Mouse (Mus musculus) C2C12 (cell line): ENCODE measurements around the gene Tubgcp3.

ENCODE experiments used
- CTCF ChIP-seq: IDR thresholded peaks from one replicate; pipeline ENCODE4 v1.5.1; 2011; ENCODE audit not compliant: control insufficient read depth, insufficient read depth, insufficient read length
- MAX ChIP-seq: IDR thresholded peaks from one replicate; pipeline ENCODE4 v1.6.1; 2011; ENCODE audit warnings: mild to moderate bottlenecking, control low read depth

DNA sequence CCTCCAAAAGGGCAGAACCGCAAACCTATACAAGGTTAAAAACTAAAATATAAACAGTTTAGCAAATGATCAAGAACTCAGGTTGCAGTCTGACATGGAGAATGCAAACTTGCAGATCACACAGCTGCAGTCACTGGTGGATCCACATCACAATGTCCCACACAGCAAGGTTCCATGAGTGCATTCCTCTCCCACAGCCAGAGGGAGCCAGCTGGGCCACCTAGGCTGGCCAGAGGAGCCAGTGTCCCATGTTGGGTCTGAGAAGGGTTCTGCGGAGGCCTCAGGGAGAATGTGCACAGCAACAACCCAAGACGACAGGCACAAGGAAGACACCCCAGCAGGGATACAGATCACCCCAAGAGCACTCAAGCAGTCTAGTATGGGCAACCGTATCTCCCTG lies 20.8 kb downstream of the Tubgcp3 start:
- TF ChIP-seq MAX (no peak), CTCF (no peak)
